Mouse (Mus musculus) cortical plate, adult 2 months (tissue): ENCODE data around the gene H2-Ab1.
"Not testable (repeated sequence)": the region's sequence is repeated elsewhere in the genome, so short reads cannot be mapped to it uniquely, and the experiment has no call there.

Experiments
- CTCF ChIP-seq: fragments of 200-500 bp; IDR thresholded peaks from 2 replicates; pipeline ENCODE4 v1.5.1; 2011; ENCODE audit warnings: mild to moderate bottlenecking, control low read depth, low read length; ENCODE audit not compliant: insufficient read depth; ENCODE audit errors: extremely low read depth
- POLR2A ChIP-seq: fragments of 200-500 bp; IDR thresholded peaks from 2 replicates; pipeline ENCODE4 v1.6.1; 2011; ENCODE audit warnings: mild to moderate bottlenecking, low read length, control low read depth; ENCODE audit not compliant: insufficient read depth; ENCODE audit errors: extremely low read depth

DNA sequence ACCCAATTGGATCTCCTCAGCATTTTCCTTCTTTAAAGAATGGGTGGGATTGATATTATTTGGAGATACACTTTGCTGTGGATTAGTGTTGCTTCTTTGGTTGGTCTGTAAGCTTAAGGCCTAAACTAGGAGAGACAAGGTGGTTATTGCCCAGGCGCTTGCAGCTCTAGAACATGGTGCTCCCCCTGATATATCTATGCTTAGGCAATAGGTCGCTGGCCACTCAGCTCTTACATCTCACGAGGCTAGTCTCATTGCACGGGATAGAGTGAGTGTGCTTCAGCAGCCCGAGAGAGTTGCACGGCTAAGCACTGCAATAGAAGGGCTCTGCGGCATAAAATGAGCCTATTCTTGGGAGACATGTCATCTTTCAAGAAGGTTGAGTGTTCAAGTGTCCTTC lies 25.5 kb upstream of the H2-Ab1 start:
- TF ChIP-seq CTCF, POLR2A: not testable (repeated sequence)
